Mouse (Mus musculus): Measurements from ENCODE around the gene Stxbp2.

DNA sequence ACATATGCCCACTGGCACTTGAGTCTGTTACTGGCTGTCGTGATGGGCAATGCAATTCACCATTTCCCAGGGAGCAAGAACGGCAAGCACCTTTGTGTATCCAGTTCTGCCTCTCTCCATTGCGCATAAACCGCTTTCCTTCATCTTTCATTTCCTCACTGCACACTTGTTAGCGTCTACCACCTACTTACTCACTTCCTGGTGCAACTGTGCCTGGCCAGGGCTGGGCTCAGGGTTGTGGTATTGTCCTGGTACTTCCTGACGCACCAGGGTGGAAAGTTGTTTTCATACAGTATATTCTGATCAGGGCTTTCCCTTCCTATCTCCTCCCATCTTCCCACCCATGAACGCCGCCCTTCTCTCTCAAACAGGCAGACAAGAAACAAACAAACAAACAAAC, 30.1 kb downstream of the Stxbp2 start:
- TF ChIP-seq CTCF (IDR thresholded peaks at IDR 0.05; ENCODE audit: low read depth) (no peak), EP300 (IDR thresholded peaks at IDR 0.05; ENCODE audit: low read depth) (no peak)

Data from liver, postnatal 0 days (tissue).